Mouse (Mus musculus) gonadal fat pad, adult 2 months (tissue): Measurements from ENCODE around the gene Cped1. TPM values are rescaled to one million over a fixed set of nuclear protein-coding genes. Genes with fewer than 3 reads are reported as not detected.
"Not testable (repeated sequence)": the region's sequence is repeated elsewhere in the genome, so short reads cannot be mapped to it uniquely, and the experiment has no call there.

Experiments used
- DNase-seq: peaks from one replicate; pipeline ENCODE4 v3.0.0-alpha.2; 2012; ENCODE audit warnings: low read depth
- polyA plus RNA-seq: library from polyadenylated mRNA; depleted of rRNA; stranded (reverse); fragments of >200 nt; gene quantifications from 2 replicates; pipeline ENCODE4 v1.2.3, GENCODE M21; 2012

Cped1 gene
- polyA plus RNA-seq, 1 experiment = 31.6 TPM

DNA sequence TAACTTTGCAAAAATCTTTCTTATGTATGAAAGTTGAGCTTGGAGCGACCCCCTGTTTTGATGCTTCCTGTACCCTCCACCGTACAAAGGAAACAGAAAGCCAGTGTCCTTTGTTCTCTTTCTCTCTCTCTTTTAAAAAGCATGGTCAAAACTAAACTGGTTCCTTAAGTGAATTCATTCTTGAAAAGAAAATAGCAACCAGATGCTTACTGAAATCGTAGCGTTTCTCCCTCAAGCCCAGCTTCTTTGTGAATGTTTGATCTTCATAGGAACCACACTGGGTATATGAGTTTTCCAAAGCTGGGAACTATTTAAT is 40.6 kb downstream of the Cped1 start:
- no peak for DNase-seq

DNA sequence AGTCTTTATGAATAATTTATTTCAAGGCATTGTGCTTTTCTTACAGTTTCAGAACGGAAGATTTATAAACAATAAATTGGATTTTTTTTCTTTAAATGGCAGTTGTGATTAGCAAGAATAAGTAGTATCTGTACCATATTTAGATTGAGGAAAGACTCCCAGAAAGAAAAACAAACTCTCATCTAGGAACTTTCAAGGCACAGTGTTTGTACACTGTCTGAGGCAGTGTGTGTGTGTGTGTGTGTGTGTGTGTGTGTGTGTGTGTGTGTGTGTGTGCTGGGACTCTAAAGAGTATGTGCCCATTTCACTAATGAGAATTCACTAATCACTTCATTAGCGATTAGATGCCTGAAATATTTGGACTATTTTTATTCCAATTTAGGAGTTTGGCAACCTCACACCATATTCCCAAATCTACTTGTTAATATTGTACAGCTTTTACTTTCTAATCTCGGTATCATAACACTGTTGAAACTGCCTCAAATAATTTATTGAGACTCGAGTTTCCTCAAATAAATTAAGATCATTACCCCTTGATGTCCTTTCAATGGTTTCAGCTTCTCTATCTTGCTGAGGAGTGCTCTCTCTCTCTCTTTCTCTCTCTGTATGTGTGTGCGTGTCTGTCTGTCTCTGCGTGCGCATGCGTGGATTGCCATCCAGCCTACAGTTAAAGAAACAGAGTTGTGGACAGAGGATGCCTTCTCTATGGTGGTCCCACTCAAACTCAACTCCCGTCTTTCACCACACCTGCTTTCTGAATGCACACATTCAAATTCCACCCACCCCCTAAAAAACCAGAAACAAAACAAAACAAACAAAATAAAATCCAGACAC is 41.3 kb downstream of the Cped1 start:
- DNase-seq = no peak

DNA sequence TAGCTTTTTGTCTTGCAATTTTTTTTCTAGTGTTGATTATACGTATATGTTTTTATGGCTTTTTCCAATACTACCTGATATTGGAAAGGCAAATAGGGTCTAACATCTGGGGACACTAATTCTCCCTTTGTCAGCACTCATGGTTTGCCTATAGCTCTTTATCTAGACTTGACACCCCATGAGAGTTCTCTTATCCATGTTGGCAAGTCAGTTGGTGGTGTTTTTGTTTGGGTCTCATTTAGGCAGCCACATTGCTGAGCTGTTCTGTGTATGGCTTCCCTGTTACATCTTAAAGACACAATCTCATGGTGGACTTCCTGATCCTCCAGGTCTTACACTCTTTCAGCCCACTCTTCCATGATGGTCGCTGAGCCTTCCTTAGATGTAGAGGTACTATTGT is 42.1 kb downstream of the Cped1 start:
- no peak for DNase-seq

DNA sequence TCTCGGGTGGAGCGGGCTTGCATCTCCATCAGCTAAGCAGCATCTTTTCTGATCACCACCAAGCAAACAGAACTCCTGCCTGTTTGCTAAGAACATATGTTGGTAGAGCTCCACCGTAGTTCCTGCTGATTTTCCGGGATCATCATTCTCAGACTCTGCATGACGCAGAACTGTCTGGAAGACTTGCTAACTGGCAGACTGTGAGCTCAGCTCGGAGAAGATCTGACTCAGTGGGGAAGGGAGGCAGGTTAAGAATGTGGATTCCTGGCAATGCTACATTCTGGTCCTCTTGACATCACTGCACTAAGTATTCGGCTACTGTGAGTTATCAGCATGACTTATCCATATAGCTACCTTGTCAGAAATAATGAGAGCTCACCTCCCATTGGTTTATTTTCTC is 44.7 kb downstream of the Cped1 start:
- no peak for DNase-seq

DNA sequence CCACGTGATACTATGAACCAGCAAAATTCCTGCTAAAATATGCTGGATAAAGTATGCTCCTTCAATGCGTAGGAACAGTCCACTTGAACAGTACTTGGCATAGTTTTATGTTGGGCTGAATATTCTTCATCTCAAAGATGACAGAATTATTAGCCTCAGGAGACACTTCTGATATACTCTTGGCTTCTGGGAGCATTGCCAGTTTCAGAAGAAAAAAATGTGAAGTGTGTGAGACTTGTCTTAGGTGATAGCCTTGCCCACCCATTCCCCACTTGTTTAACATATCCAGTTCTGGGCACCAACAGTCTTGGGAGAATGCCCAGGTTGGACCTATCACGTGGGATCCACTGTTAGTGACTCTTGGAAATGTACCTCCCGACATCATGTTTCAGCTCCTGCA is 47.5 kb downstream of the Cped1 start:
- no peak for DNase-seq

DNA sequence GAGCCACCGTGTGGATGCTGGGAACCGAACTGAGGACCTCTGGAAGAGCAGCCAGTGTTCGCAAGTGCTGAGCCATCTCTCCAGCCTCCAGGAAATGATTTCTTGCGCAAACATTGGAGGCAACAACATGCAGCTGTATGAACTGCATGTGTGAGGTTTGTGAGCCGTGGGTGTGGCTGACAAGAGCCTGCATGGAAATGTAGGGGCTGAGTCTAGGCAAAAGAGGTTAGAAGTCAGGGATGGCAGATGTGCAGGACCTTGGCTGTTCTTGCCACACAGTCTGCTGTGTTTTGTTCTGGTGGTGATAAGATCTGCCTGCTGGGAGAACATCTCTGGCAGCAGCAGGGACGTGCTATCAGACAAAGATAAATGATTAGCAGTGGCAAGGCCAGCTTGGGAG is 49.7 kb downstream of the Cped1 start:
- no peak for DNase-seq

DNA sequence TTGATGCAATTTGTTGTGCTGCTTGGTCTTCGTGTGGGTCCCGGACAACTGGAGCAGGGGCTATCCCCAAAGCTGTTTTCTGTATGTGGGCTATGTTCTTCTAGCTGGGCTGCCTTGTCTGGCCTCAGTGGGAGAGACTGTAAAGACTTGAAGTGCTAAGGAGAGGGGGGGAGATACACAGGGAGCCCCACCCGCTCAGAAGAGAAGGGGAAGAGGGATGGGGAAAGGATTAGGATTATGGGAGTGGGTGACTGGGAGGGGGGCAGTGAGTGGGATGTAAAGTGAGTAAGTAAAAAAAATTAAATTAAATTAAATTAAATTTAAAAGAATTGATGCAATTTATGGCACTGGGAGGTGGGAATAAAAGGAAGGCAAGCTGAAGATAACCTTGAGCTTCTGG is 50.2 kb downstream of the Cped1 start:
- no peak for DNase-seq

DNA sequence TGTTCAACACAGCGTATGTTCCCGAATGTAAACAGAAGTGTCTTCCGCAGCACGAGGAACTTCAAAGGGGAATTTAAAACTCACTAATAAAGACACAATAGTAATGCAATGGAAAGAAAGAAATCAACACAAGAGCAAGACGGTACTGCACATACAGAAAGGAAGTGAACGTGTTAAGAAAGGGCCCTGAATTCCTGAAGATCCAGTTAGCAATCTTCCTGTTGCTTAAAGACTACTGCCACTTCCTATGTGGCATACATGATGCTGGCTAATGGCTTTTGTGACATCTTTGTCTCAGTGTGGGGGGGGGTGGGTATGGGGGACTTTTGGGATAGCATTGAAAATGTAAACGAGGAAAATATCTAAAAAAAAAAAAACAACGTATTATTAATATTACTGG is 50.7 kb downstream of the Cped1 start:
- no peak for DNase-seq

DNA sequence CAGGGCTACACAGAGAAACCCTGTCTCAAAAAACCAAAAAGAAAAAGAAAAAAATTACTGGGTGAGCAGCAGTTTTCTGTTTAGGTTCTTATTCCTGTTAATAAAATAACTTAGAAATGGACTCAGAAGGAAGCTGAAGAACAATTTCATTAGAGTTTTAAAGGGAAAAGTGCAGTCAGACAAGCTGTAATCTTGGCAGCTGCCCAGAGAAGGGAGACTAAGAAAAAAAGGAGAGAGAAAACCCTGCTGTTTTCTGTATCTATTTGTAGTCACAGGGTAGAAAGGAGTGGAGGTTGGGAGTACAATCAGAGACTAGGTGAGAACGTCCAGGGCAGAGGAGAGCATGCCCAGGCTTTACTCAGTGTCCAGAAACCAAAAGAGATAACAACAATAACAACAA is 51.2 kb downstream of the Cped1 start:
- DNase-seq = no peak

DNA sequence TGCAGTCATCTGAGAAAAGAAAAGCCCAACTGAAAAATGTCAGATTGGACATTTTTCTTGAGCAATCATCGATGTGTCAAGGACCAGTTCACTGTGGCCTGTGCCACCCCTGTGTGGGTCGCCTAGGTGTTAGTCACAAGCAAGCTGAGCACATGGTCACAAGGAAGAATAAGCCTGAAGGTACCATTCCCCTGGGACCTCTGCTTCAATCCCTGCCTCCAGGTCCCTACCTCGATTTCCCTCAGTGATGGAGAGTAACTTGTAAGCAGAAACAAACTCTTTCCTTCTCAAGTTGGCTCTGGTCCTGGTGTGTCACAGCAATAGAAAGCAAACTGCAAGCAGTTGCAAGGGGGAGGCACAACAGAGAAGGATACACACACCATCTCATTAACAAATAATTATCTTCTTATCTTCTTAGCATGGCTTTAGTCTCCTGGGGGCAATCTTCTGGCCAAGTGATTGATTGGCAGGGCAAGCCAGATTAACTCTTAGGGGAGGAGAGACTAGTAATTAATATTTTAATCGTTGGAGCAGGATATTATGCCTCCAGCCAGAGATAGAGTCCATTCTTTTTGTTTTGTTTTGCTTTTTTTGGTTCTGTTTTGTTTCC is 51.8 kb downstream of the Cped1 start:
- no peak for DNase-seq

DNA sequence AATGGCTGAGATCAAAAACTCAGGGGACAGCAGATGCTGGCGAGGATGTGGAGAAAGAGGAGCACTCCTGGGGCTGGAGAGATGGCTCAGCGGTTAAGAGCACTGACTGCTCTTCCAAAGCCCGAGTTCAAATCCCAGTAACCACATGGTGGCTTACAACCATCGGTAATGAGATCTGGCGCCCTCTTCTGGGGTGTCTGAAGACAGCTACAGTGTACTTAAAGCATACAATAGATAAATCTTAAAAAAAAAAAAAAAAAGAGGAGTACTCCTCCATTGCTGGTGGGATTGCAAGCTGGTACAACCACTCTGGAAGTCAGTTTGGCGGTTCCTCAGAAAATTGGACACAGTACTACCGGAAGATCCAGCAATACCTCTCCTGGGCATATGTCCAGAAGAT is 54.0 kb downstream of the Cped1 start:
- DNase-seq = not testable (repeated sequence)

DNA sequence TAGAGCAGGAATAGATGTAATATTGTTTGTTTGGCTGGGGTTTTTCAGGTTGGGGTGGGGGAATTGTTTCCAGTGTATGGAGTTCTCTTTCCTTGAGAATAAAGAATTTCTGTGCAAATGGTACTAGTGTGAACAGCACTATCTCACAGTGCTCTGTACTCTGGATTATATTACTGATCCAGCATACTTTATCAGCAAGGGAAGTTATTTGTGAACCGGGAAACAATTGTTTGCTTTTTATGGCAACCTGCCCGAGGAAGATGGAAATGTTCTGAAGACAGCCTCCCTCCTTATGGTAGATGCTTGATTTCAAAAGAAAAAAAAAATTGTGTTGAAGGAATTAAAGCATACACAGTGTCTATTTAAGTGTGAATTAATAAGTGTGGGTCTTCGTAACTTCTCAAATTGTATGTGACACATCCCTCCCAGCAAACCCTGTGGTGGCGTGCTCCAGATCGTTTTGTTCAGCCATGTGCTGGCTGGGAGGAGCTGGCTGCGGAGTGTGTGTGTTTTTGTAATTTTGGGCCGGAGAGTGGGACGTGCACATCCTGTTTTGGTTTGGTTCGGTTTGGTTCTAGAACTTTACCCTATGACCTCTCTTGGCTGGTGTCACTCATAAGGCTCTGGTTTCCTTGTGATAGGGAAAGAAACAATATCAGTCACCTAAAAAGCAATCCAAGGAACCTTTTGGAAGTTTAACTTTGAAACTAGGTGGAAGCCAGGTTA is 59.3 kb downstream of the Cped1 start:
- DNase-seq = no peak

DNA sequence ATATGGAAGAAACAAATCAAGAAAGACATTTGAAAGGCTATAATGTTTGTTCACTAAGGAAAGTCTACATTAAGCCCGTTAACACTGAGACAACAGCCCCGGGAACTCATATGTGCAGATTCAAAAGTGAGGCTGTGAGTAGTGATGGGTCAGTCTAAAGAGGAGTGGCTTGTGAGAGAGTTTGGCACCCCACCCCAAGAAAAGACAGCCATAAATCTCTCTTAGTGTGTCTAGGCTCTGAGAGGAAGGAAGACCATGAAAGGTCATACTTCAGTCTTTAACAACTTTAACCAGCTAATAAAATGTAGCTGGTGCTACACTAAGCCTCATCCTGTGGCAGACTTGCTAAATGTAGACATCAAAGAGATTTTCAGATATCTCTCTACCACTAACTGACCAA is 61.4 kb downstream of the Cped1 start:
- no peak for DNase-seq

DNA sequence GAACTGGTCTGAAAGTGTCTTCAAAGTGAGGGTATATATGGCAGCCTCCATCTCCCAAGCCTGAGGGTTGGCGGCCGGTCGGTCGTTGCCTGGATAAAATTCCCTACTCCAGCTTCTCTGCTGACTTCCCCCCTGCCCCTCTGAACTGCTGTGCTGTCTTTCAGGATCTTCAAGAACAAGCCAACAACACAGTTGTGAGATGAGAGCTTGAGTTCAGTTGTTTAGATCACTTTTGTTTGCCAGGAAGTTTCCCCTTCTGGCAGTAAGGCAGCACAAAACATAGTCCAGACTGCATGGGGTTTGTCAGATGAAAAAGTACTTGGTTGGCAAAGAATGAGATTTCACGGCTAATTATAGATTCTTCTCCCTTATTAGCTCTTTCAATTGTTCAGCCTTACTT is 63.4 kb downstream of the Cped1 start:
- no peak for DNase-seq

DNA sequence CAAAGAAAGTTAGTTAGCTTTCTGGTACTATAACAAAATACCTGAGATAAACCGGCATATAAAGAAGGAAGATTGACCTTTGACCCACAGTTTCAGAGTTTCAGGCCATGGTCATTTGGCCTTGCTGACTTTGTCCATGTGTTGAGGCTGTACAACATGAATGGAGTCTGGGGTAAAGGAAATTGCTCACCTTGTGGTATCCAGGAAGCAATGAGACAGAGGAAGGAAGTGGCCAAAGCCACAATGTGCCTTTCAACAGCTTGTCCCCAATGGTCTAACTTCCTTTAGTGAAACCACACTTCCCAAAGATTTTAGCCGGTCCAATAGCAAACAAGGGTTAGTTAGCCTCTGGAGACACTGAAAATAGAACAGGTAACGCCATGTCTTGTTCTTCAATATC is 65.8 kb downstream of the Cped1 start:
- no peak for DNase-seq

DNA sequence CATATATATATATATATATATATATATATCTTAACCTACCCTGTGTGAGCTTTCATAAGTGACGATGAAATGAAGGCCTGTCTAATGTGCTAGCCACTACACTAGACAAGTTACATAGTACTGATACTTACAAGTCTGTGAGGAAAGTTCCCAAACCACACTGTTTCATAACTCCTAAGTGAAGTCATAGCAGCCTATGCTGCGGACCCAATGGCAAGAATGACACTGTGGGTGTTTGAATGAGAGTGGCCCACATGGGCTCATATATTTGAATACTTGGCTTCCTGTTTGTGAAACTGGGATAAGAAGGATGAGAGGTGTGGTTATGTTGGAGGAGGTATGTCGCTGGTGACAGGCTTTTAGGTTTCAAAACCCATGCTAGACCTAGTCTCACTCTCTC is 67.3 kb downstream of the Cped1 start:
- DNase-seq = no peak

DNA sequence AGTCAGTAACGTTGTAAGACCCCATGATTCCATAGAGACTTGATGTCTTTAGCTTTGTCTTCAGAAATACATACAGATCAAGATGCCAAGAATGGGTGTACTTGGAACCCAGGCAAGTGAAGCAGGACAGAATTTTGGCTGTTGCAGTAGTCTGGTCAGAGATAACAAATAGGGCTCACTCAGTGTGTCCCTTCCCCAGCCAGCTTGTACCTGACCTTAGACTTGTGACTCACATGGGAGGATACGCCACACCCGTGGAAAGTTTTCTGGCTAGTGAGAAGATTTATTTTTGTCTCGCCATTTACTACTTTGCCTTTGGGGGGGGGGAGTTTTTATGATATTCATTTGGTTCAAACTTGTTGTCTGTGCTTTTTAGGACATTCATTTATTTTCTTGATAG is 78.6 kb downstream of the Cped1 start:
- no peak for DNase-seq

DNA sequence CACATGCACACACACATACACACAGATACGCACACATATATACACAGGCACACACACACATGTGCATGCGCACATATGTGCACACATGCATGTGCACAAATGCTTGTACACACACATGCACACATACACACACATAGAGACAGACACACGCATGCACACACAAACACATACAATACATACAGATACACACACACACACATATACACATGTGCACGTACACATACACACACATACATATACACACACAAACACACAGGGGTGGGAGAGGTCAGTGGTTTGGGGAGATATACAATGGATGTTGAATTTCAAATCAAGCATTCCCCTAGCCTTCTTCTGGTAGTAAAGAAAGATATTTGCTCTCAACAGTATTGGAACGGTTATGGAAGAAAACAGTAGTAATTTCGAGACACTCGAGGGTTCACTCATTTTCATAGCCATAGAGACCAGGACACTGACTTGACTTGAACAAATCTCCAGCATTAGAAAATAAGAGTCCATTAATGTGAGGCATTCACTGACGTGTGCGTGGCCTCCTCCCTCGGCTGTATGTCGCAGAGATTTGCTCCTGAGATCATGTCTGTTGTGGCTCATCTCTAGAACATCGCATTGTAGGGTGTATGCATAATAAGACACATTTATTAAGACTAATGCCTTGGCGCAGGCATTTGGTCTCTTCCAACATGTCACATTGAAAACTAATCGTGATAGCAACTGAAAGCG is 85.0 kb downstream of the Cped1 start:
- DNase-seq = no peak

DNA sequence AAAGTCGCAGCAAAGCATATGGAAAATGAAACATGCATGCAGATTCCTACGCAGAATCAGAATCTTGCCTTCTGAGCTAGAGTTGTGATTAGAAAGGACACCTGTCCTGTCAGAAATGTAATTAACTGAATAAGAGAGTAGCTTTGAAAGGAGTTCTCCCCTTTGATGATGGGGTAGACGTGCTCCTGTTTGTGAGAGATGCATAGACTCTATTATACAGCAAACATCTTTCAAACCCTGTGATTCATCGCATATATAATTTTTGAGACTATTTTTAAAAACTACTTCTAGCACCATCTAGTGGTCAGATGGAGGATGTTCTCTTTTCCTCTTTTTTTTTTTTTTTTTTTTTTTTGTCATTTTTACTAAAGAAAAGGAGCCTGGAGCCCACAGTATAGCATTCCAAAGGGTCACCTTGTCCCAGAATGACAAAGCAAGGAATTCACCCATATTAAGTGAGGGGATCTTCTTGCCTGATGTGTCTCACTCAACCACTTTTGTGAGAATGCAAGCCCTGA is 85.7 kb downstream of the Cped1 start:
- no peak for DNase-seq

DNA sequence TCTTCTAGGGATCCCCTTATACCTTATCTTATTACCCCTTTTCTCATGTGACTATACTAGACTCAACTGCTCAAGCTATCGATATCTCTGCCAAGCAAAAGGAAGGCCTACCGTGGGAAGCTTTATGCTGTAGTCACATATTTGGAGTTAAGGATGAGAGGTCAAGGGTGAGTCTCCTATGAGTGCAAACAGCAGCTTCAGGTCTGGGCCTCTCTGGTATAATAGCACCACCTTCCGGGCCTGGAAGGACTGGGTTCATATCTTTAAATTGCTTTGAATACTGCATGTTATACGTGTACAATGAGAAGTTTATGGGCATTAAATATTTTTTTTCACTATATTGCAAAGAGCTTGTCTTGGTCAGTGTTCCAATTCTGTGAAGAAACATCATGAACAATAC is 87.0 kb downstream of the Cped1 start:
- no peak for DNase-seq

DNA sequence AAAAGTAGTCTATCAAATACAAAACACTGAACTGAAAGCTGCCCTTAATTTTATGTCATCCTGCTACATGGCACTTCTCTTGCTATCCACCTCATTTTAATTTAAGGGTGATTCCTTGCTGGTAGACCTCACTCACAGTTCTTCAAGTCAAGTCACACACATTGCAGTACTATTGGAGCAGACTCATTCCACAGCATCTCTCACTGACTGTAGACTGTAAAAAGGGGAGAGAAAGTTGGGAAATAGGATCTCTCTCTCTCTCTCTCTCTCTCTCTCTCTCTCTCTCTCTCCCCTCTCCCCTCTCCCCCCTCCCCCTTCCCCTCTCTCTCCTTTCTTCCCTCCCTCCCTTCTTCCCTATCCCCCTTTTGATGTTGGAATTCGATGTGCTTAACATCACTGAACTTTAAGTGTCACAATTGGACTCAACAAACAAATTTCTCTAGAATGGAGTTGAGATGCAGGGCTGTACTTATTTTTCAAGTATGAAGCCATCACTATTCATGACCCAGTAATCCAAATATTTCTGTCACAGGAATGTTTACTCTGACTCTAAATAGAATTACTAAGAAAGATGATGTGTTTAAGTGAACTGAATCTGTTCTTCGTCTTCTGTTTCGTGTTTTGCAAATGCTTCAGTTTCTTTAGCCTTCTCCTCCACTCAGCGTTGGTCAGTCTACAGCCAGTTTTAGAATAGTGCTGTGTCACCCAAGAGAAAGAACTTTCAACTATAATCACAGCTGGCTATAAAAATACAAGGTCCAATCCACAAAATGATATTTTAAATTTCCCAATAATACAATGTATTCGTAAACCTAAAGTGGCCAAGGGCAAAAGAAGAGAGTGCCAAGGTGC is 88.7 kb downstream of the Cped1 start:
- no peak for DNase-seq
